Mouse (Mus musculus): ENCODE data around the gene Bola1. TPM values are rescaled to one million over a fixed set of nuclear protein-coding genes. Genes with fewer than 3 reads are reported as not detected.

Bola1 gene
- polyA plus RNA-seq, 2 experiments = 43.9 to 60.2 TPM

DNA sequence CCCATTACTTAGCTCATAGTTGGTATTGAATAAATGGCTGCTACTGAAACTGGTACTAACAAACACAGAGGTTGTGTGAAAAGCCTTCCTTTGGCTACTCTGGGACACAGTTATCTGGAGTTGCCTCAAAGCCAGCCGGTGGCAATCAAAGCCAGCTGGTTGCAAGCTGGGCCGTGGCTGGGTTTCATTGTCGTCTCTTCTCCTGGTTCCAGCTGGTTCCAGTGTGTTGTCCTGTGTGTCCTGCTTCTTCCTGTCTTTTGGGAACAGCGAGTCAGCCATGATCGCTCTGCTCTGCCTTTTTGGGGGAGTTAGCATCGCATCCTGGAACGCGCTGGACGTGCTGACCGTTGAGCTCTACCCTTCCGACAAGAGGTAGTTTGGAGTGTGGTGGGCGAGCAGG lies 26.5 kb downstream of the Bola1 start:
- H3K27ac ChIP-seq (replicated peaks; ENCODE audit: low read depth, low read length) = no peak overlapping the region
- H3K9ac ChIP-seq (ENCODE audit: low read depth, low read length, severe bottlenecking) = no peak overlapping the region
- H3K27me3 ChIP-seq (ENCODE audit: control insufficient read depth, insufficient read depth, low read length) = no peaks in the 10 kb centered on the region
- no peaks in the 10 kb centered on the region for H3K9me3 ChIP-seq (ENCODE audit: control insufficient read depth, low read length)
- no peak overlapping the region for H3K4me3 ChIP-seq (replicated peaks; ENCODE audit: low read length)
- WGBS = 45% methylated on average over 12 of the region's 12 CpGs
- peaks cover 10% of the 10 kb centered on the region for H3K4me1 ChIP-seq (ENCODE audit: control insufficient read depth, insufficient read depth, low read length)
- H3K36me3 ChIP-seq (ENCODE audit: control insufficient read depth, insufficient read depth, low read length) = 0 out of 2 replicates have a peak, but pooled peaks cover 6% of the 10 kb centered on the region
- H3K4me2 ChIP-seq (replicated peaks; ENCODE audit: low read depth, low read length, severe bottlenecking) = no peak overlapping the region
- DNase-seq (ENCODE audit: low spot score) (no peak), ATAC-seq (ENCODE audit: low FRiP score, low read depth) (no peak)
- TF ChIP-seq POLR2A (IDR thresholded peaks at IDR 0.05; ENCODE audit: borderline replicate concordance, extremely low read depth, insufficient read depth, insufficient read length) = no peak

DNA sequence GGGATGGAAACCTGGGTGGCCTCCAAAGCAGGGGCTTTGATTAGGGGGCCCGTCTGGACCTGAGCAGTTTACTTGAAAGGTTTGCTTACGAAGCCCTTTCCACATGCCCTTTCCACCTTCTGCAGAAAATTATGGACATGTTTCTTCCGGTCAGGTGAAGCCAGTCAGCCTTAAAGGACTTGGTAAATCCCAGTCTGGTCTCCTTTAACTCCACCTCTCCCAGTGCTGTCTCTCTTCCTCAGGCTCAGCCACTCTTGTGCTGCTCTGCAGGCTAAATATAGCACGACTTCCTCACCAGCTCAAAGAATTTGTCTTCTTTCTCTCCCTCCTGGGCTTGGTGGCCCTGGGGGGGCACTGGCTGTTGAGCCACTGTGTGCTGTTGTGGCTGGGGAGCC lies 37.1 kb downstream of the Bola1 start:
- WGBS = 18% methylated on average over 4 of the region's 4 CpGs
- DNase-seq (ENCODE audit: low spot score) (no peak), ATAC-seq (ENCODE audit: low FRiP score, low read depth) (no peak)
- Histone ChIP-seq H3K4me2 (replicated peaks; ENCODE audit: low read depth, low read length, severe bottlenecking) (peak overlapping the region; percentile 71), H3K27ac (replicated peaks; ENCODE audit: low read depth, low read length) (no peak overlapping the region), H3K9ac (ENCODE audit: low read depth, low read length, severe bottlenecking) (peak overlapping the region; percentile 40; the same call in 1 of the 2 replicates), H3K27me3 (ENCODE audit: control insufficient read depth, insufficient read depth, low read length) (no peaks in the 10 kb centered on the region), H3K9me3 (ENCODE audit: control insufficient read depth, low read length) (no peaks in the 10 kb centered on the region), H3K36me3 (ENCODE audit: control insufficient read depth, insufficient read depth, low read length) (peaks cover 15% of the 10 kb centered on the region), H3K4me1 (ENCODE audit: control insufficient read depth, insufficient read depth, low read length) (peaks cover 16% of the 10 kb centered on the region), H3K4me3 (replicated peaks; ENCODE audit: low read length) (peak overlapping the region; percentile 52; the same call in 1 of the 2 replicates)
- TF ChIP-seq POLR2A (IDR thresholded peaks at IDR 0.05; ENCODE audit: borderline replicate concordance, extremely low read depth, insufficient read depth, insufficient read length) = no peak

DNA sequence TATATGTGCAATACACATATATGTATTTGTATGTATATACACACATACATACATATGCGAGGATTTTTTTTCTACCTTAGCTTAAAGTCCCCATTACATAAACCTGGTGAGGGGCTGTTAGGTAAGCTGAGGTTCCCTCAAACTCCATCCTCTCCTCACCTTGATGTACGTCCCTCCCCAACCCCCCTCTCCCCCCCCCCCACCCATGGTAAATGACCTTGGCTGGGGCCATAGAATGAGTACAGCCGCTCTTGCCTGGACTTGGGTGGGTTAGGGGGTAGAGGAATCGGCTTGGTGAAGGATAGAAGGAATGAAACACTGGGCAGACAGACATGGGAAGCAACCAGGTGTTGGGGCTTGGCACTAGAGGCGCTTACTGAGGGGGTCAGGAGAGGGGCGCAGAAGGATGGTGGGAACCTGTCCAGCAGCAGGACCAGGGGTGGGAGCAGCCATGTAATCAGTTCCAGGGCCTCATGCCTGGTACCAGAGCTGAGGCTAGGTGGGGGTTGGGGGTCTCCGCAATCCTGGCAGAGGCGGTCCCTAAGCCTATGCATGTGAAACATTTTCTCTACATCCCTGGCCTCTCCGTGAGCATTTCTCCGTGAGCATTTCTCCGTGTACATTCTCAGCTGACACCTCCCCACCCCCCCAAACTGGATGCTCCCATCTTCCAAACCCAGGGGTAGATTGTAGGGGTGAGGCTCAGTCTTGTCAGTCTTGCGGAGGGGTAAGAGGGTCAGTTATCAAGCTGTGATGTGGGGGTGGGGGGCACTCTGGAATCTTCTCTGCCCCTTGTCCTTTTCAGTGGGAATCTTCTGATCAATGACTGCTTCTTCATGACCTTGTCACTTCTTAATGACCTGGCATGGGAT lies 37.8 kb downstream of the Bola1 start:
- no peak for TF ChIP-seq POLR2A (IDR thresholded peaks at IDR 0.05; ENCODE audit: borderline replicate concordance, extremely low read depth, insufficient read depth, insufficient read length)
- Histone ChIP-seq H3K27me3 (ENCODE audit: control insufficient read depth, insufficient read depth, low read length) (no peaks in the 10 kb centered on the region), H3K9ac (ENCODE audit: low read depth, low read length, severe bottlenecking) (peak overlapping the region; percentile 61), H3K4me2 (replicated peaks; ENCODE audit: low read depth, low read length, severe bottlenecking) (peak overlapping the region; percentile 71), H3K27ac (replicated peaks; ENCODE audit: low read depth, low read length) (no peak overlapping the region), H3K9me3 (ENCODE audit: control insufficient read depth, low read length) (no peaks in the 10 kb centered on the region), H3K4me1 (ENCODE audit: control insufficient read depth, insufficient read depth, low read length) (peaks cover 16% of the 10 kb centered on the region), H3K4me3 (replicated peaks; ENCODE audit: low read length) (peak overlapping the region; percentile 52), H3K36me3 (ENCODE audit: control insufficient read depth, insufficient read depth, low read length) (peaks cover 14% of the 10 kb centered on the region)
- 32% methylated on average over 12 of the region's 12 CpGs for WGBS
- ATAC-seq (ENCODE audit: low FRiP score, low read depth) (0 out of 2 replicates have a peak, but pooled peaks have one; percentile 10), DNase-seq (ENCODE audit: low spot score) (no peak)

- peaks cover 22% of the 10 kb centered on the region for H3K36me3 ChIP-seq (ENCODE audit: control insufficient read depth, insufficient read depth, low read length)
- H3K27ac ChIP-seq (replicated peaks; ENCODE audit: low read depth, low read length) = no peak within 1 kb of the TSS
- WGBS = 3% methylated on average over 21 of the region's 23 CpGs
- no peaks in the 10 kb centered on the region for H3K9me3 ChIP-seq (ENCODE audit: control insufficient read depth, low read length)
- TF ChIP-seq POLR2A (IDR thresholded peaks at IDR 0.05; ENCODE audit: borderline replicate concordance, extremely low read depth, insufficient read depth, insufficient read length) = no peak
- peak within 1 kb of the TSS; percentile 61 for H3K9ac ChIP-seq (ENCODE audit: low read depth, low read length, severe bottlenecking)
- ATAC-seq (ENCODE audit: low FRiP score, low read depth) (peak; percentile 61), DNase-seq (ENCODE audit: low spot score) (no peak)
- peak within 1 kb of the TSS; percentile 71 for H3K4me2 ChIP-seq (replicated peaks; ENCODE audit: low read depth, low read length, severe bottlenecking)
- H3K27me3 ChIP-seq (ENCODE audit: control insufficient read depth, insufficient read depth, low read length) = no peaks in the 10 kb centered on the region
- peak within 1 kb of the TSS; percentile 52 for H3K4me3 ChIP-seq (replicated peaks; ENCODE audit: low read length)
- H3K4me1 ChIP-seq (ENCODE audit: control insufficient read depth, insufficient read depth, low read length) = peaks cover 16% of the 10 kb centered on the region
Observed at GRCm38 (mm10) chr3:96180727-96181477, 38.6 kb downstream of the Bola1 start, which contains the start of gene Sv2a. Sv2a (plus strand) TSS chr3:96181151.

GRCm38 (mm10) chr3:96179531-96179930 lies 40.0 kb downstream of the Bola1 start:
- Histone ChIP-seq H3K4me1 (ENCODE audit: control insufficient read depth, insufficient read depth, low read length) (peaks cover 16% of the 10 kb centered on the region), H3K4me3 (replicated peaks; ENCODE audit: low read length) (no peak overlapping the region), H3K27ac (replicated peaks; ENCODE audit: low read depth, low read length) (no peak overlapping the region), H3K4me2 (replicated peaks; ENCODE audit: low read depth, low read length, severe bottlenecking) (no peak overlapping the region), H3K9me3 (ENCODE audit: control insufficient read depth, low read length) (no peaks in the 10 kb centered on the region), H3K27me3 (ENCODE audit: control insufficient read depth, insufficient read depth, low read length) (no peaks in the 10 kb centered on the region), H3K9ac (ENCODE audit: low read depth, low read length, severe bottlenecking) (no peak overlapping the region), H3K36me3 (ENCODE audit: control insufficient read depth, insufficient read depth, low read length) (peaks cover 36% of the 10 kb centered on the region)
- ATAC-seq (ENCODE audit: low FRiP score, low read depth) = no peak
- no peak for DNase-seq (ENCODE audit: low spot score)
- WGBS = 63% methylated on average over 4 of the region's 4 CpGs
- no peak for TF ChIP-seq POLR2A (IDR thresholded peaks at IDR 0.05; ENCODE audit: borderline replicate concordance, extremely low read depth, insufficient read depth, insufficient read length)

Measured in limb, embryonic 14.5 days (tissue).